Mouse (Mus musculus): ENCODE measurements around the gene Rps10.

DNA sequence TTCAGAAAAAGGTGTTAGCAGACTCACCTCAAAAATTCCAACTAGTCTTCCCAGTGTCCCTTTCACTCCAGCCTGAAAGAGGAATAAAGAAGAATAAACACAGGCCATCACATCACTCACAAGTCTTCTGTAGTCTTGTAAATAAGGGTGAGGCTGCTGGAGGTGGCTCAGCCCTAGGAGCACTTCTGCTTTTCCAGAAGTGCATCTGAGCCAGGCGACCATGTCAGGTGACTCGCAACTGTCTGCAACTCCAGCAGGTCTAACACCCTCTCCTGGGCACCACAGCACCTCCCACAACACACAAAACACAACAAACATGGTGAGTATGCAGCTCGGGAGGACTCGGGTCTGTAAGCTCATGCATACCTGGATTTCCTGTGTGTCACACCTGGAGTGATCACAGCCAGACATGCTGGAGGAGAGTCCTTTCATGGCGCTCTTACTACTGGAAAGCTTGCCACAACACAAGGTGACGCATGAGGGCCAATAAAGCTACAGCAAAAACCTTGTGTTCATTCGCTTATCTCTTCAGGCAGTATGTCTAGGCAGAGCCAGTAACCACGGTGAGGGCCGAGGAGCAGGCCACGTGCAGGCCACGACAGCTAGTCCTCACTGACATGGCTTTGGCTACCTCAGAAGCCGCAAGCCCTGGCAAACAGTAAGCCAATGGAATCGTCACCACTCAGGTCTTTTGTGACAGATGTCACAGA, 53.1 kb downstream of the Rps10 start:
- TF ChIP-seq CTCF (IDR thresholded peaks at IDR 0.05; ENCODE audit: borderline replicate concordance, insufficient read depth, low read depth, low read length) (no peak), POLR2A (IDR thresholded peaks at IDR 0.05; ENCODE audit: borderline replicate concordance, insufficient read depth, low read length) (no peak)

Measured in cerebellum, adult 2 months (tissue).